Mouse (Mus musculus): ENCODE measurements around the gene Dip2b. TPM values are rescaled to one million over a fixed set of nuclear protein-coding genes. Genes with fewer than 3 reads are reported as not detected.
A peak's percentile ranks its signal among the peaks of the same experiment; 100 is the strongest.

Dip2b gene
- polyA plus RNA-seq, 1 experiment from 2014 or later, result 22.3 TPM

DNA sequence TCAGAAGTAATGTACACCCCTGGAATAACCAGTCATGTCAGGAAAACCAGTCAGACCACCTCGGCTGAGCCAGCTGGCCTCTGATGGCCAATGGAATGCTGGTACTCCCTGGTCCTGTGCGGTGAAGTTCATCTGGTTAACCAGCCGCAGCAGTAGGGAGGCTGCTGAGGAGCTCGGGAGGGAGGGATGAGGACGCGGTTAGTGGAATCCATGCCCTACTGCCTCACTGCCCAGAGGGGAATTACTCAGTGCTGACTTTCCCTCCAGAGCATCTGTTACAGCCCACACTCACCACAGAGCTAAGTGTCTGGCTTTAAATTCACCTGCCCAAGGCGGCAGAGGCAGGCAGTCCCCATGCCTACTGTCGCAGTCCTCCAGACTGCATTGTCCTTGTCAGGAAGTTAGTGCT lies 51.2 kb downstream of the Dip2b start:
- Histone ChIP-seq H3K9ac (ENCODE audit: low read length) (no peak overlapping the region), H3K4me2 (no peak overlapping the region), H3K27me3 (ENCODE audit: control insufficient read depth, insufficient read depth, low read length) (no peaks in the 10 kb centered on the region), H3K36me3 (ENCODE audit: control insufficient read depth, insufficient read depth, low read length) (no peaks in the 10 kb centered on the region), H3K27ac (ENCODE audit: low read depth, low read length) (no peak overlapping the region), H3K4me3 (ENCODE audit: low read depth, low read length) (no peak overlapping the region), H3K4me1 (ENCODE audit: control insufficient read depth, insufficient read depth, low read length) (peaks cover 10% of the 10 kb centered on the region), H3K9me3 (ENCODE audit: control insufficient read depth, low read length) (no peaks in the 10 kb centered on the region)
- WGBS, result 34% methylated on average over 8 of the region's 8 CpGs
- ATAC-seq (ENCODE audit: low FRiP score), result peak; percentile 46; the same call in 1 of the 2 replicates
- no peak for DNase-seq (ENCODE audit: low spot score, missing footprints)

DNA sequence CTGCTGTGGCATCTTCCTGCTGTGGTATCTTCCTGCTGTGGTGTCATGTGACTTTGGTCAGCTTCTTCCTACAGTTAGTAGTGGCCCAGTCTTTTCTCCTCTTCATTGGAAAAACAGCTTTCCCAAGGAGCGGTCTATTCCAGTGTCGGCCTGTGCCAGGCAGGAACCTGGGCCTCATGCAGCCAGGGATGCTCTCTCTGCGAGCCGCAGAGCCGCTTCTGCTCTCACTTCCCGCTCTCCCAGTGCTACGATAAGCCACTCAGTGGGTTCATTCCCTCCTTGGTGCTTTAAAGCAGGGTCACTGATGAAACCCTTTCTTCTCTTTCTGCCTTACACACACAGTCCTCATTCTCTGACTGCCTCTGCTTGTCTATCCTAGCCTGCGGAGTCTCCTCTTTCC lies 53.4 kb downstream of the Dip2b start:
- H3K27ac ChIP-seq (ENCODE audit: low read depth, low read length), result no peak overlapping the region
- 57% methylated on average over 8 of the region's 8 CpGs for WGBS
- no peak overlapping the region for H3K4me2 ChIP-seq
- no peaks in the 10 kb centered on the region for H3K9me3 ChIP-seq (ENCODE audit: control insufficient read depth, low read length)
- H3K36me3 ChIP-seq (ENCODE audit: control insufficient read depth, insufficient read depth, low read length), result no peaks in the 10 kb centered on the region
- no peak overlapping the region for H3K4me3 ChIP-seq (ENCODE audit: low read depth, low read length)
- H3K27me3 ChIP-seq (ENCODE audit: control insufficient read depth, insufficient read depth, low read length), result no peaks in the 10 kb centered on the region
- H3K9ac ChIP-seq (ENCODE audit: low read length), result no peak overlapping the region
- H3K4me1 ChIP-seq (ENCODE audit: control insufficient read depth, insufficient read depth, low read length), result peaks cover 10% of the 10 kb centered on the region
- DNase-seq (ENCODE audit: low spot score, missing footprints) (no peak), ATAC-seq (ENCODE audit: low FRiP score) (no peak)

DNA sequence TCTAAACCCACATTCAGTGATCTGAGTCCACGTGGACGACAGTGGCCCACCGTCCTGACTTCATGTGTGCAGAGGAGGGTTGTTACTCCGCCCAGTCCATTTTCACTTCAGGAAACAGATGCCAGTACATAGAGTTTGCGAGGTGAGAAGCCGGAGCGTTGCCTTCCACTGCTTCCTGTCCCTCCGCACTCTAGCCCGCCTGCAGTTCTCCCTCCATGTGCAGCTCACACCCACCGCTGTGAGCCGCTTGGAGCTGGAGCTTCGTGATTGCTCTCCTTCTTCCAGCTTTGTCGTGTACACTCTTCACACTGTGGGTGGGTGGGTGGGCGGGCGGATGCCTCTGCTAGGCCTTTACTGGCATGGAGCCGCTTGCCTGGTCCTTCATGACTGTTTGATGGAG lies 53.8 kb downstream of the Dip2b start:
- ATAC-seq (ENCODE audit: low FRiP score), result no peak
- Histone ChIP-seq H3K9me3 (ENCODE audit: control insufficient read depth, low read length) (no peaks in the 10 kb centered on the region), H3K9ac (ENCODE audit: low read length) (no peak overlapping the region), H3K4me1 (ENCODE audit: control insufficient read depth, insufficient read depth, low read length) (peaks cover 10% of the 10 kb centered on the region), H3K27me3 (ENCODE audit: control insufficient read depth, insufficient read depth, low read length) (no peaks in the 10 kb centered on the region), H3K4me2 (no peak overlapping the region), H3K4me3 (ENCODE audit: low read depth, low read length) (no peak overlapping the region), H3K27ac (ENCODE audit: low read depth, low read length) (no peak overlapping the region), H3K36me3 (ENCODE audit: control insufficient read depth, insufficient read depth, low read length) (no peaks in the 10 kb centered on the region)
- DNase-seq (ENCODE audit: low spot score, missing footprints), result no peak
- WGBS, result 62% methylated on average over 16 of the region's 16 CpGs

DNA sequence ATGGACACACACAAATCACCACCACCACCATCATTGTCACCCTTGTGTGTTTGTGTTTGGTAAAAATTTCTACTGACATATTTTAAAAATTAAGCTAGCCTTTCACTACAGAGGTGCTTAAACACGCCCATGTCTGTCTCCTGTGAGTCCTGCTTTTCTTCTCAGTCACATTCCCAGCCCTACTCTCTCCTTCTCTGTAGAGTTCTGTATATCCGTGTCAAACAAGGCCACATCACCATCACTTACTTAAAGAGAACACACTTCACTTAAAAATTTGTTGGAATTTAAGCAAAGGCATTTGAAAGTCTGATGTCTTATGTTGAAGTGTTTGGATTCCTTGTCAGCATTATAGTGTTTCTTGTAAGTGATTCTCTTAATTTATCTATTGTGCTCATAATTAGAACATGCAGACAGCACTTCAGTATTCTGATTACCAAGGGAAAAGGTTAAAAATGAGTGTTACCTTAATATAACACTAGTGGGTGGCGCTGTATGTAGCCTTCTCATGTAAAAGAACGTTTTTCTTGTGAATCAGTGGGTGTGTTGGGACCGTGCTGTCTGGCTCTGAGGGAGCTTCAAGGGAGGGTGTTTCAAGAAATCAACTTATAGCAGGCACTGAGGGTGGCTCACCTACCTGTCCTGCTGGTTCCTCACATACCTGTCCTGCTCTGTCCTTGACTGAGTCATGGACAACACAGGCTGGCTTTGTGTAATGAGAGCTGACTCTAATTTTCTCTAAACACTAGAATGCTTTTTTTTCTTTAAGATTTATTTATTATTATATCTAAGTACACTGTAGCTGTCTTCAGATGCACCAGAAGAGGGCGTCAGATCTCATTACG lies 58.3 kb downstream of the Dip2b start:
- no peak for ATAC-seq (ENCODE audit: low FRiP score)

DNA sequence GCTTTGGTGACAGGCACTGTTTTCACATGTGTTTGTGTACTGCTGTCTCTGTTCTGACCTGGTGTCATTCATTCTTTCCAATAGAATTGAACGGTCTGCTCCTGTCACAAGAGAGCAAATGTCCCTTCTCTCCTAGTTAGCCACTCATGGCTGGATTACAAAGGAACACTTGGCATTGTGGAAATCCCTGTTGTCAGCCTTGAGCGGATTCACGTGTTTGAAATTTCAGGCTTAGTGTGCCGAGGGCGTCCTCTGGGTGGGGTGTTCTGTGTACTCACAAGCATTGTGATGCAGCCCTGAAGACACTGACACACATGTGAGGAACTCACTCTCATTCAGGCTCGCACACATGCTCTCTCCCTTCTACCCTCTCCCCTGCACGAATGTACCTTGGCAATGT lies 61.9 kb downstream of the Dip2b start:
- DNase-seq (ENCODE audit: low spot score, missing footprints) (no peak), ATAC-seq (ENCODE audit: low FRiP score) (no peak)
- Histone ChIP-seq H3K4me2 (no peak overlapping the region), H3K27me3 (ENCODE audit: control insufficient read depth, insufficient read depth, low read length) (no peaks in the 10 kb centered on the region), H3K36me3 (ENCODE audit: control insufficient read depth, insufficient read depth, low read length) (no peaks in the 10 kb centered on the region), H3K9me3 (ENCODE audit: control insufficient read depth, low read length) (no peaks in the 10 kb centered on the region), H3K4me1 (ENCODE audit: control insufficient read depth, insufficient read depth, low read length) (no peaks in the 10 kb centered on the region), H3K27ac (ENCODE audit: low read depth, low read length) (no peak overlapping the region), H3K9ac (ENCODE audit: low read length) (no peak overlapping the region), H3K4me3 (ENCODE audit: low read depth, low read length) (no peak overlapping the region)
- 61% methylated on average over 7 of the region's 7 CpGs for WGBS

More for the DNA sequence above, 58.3 kb downstream of the Dip2b start:
- no peaks in the 10 kb centered on the region for H3K9me3 ChIP-seq (ENCODE audit: control insufficient read depth, low read length)
- no peak for DNase-seq (ENCODE audit: low spot score, missing footprints)
- peaks cover 9% of the 10 kb centered on the region; the same call in 1 of the 2 replicates for H3K4me1 ChIP-seq (ENCODE audit: control insufficient read depth, insufficient read depth, low read length)
- H3K4me2 ChIP-seq, result no peak overlapping the region
- H3K36me3 ChIP-seq (ENCODE audit: control insufficient read depth, insufficient read depth, low read length), result no peaks in the 10 kb centered on the region
- H3K9ac ChIP-seq (ENCODE audit: low read length), result no peak overlapping the region
- H3K4me3 ChIP-seq (ENCODE audit: low read depth, low read length), result no peak overlapping the region
- 90% methylated on average over 6 of the region's 7 CpGs for WGBS
- H3K27me3 ChIP-seq (ENCODE audit: control insufficient read depth, insufficient read depth, low read length), result no peaks in the 10 kb centered on the region
- no peak overlapping the region for H3K27ac ChIP-seq (ENCODE audit: low read depth, low read length)

DNA sequence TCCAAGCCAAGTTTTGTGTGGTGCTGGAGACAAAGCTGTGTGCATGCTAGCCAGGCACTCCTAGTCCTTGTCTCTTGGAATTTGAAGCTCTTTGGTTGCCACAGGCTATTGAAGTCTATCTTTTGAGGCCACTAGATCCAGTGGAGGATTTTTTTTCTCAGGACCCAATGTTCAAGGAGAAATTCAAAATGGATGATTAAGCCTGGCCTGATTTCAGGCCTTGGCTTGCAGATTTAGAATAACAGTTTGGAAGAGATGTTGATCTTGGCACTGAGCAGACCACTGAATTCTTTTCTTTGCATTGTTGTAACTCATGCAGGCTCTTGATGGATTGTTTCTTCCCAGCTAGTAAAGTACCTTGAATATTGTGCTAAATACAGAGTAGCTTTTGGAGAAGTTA lies 62.7 kb downstream of the Dip2b start:
- ATAC-seq (ENCODE audit: low FRiP score), result no peak
- no peak for DNase-seq (ENCODE audit: low spot score, missing footprints)
- H3K27me3 ChIP-seq (ENCODE audit: control insufficient read depth, insufficient read depth, low read length), result no peaks in the 10 kb centered on the region

DNA sequence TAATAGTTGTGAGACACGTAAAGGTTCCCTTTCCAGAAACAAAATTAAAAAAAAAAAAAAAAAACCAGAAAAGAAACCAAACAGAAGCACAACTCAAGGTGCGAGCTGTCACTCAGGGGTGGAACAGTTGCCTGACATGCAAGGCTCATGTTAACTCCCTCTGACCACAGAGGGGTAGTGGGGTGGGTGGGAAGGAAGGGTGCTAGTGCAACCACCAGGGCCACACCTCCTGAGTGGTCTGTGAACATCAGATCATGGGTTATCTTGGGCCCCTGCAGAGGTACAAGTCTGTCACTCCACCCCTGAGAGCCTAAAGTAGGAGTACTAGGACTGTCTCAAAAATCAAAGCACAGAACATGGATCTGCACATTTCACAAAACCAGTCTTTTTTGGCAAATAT lies 65.7 kb downstream of the Dip2b start:
- 93% methylated on average over 2 of the region's 2 CpGs for WGBS
- ATAC-seq (ENCODE audit: low FRiP score), result no peak
- Histone ChIP-seq H3K36me3 (ENCODE audit: control insufficient read depth, insufficient read depth, low read length) (no peaks in the 10 kb centered on the region), H3K4me2 (no peak overlapping the region), H3K4me3 (ENCODE audit: low read depth, low read length) (no peak overlapping the region), H3K9ac (ENCODE audit: low read length) (no peak overlapping the region), H3K27me3 (ENCODE audit: control insufficient read depth, insufficient read depth, low read length) (no peaks in the 10 kb centered on the region), H3K4me1 (ENCODE audit: control insufficient read depth, insufficient read depth, low read length) (no peaks in the 10 kb centered on the region), H3K9me3 (ENCODE audit: control insufficient read depth, low read length) (no peaks in the 10 kb centered on the region), H3K27ac (ENCODE audit: low read depth, low read length) (no peak overlapping the region)
- no peak for DNase-seq (ENCODE audit: low spot score, missing footprints)

More for the DNA sequence above, 62.7 kb downstream of the Dip2b start:
- Histone ChIP-seq H3K4me2 (no peak overlapping the region), H3K9me3 (ENCODE audit: control insufficient read depth, low read length) (no peaks in the 10 kb centered on the region), H3K9ac (ENCODE audit: low read length) (no peak overlapping the region), H3K36me3 (ENCODE audit: control insufficient read depth, insufficient read depth, low read length) (no peaks in the 10 kb centered on the region), H3K27ac (ENCODE audit: low read depth, low read length) (no peak overlapping the region), H3K4me3 (ENCODE audit: low read depth, low read length) (no peak overlapping the region), H3K4me1 (ENCODE audit: control insufficient read depth, insufficient read depth, low read length) (no peaks in the 10 kb centered on the region)

DNA sequence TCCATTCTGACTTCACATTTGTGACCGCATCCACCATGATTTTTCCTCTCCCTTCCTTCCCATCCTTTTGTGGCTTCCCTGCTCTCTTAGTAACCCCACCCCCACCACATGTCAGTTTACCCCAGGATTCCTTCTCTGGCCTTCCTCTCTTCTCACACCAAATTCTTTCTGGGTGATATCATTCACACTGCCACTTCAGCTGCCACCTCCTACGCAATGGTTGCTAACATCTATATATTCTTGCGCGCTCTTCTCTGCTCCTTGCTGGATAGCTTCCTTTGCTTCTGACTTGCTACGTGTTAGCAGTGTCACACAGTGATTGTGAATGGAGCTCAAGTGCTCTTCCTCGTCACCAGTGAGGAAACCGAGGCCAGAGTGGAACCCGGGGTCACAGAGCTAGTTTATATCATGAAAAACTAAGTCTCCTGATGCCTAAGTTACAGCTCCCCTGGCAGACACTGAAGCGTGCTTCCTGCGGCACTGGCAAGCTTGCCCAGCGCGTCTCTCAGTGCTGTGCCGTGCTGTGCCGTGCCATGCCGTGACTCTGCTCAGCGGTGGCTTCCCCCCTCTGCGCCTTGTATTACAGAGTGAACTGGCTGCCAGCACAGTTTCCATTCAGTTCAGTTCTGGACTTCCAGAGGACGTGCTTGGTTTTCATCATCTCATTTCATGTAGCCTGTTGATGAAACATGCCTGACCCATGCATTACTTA lies 69.8 kb downstream of the Dip2b start:
- Histone ChIP-seq H3K9me3 (ENCODE audit: control insufficient read depth, low read length) (no peaks in the 10 kb centered on the region), H3K4me2 (no peak overlapping the region), H3K4me3 (ENCODE audit: low read depth, low read length) (no peak overlapping the region), H3K27ac (ENCODE audit: low read depth, low read length) (no peak overlapping the region), H3K27me3 (ENCODE audit: control insufficient read depth, insufficient read depth, low read length) (no peaks in the 10 kb centered on the region), H3K9ac (ENCODE audit: low read length) (no peak overlapping the region), H3K4me1 (ENCODE audit: control insufficient read depth, insufficient read depth, low read length) (peaks cover 10% of the 10 kb centered on the region), H3K36me3 (ENCODE audit: control insufficient read depth, insufficient read depth, low read length) (no peaks in the 10 kb centered on the region)
- WGBS, result 96% methylated on average over 18 of the region's 18 CpGs
- ATAC-seq (ENCODE audit: low FRiP score), result no peak
- DNase-seq (ENCODE audit: low spot score, missing footprints), result peak; percentile 49

DNA sequence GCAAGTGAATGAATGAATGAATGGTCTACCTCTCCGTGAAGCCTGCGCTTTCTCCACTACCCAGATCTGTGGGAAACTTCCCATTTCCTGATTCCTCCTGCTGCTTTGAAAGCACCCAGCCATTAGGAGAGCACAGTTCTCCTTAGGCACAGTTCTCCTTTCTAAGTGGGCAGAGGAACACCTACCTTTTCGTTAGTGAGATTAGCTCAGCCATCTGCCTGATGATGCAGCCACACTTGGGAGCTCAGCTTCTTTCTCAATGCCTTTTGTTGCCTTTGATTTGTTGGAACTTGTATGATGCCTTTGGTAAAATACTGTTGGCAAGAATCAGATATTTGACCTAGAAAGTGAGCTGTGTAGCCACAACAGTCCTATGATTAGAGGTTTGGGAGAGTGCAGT lies 71.5 kb downstream of the Dip2b start:
- Histone ChIP-seq H3K4me1 (ENCODE audit: control insufficient read depth, insufficient read depth, low read length) (peaks cover 15% of the 10 kb centered on the region), H3K4me3 (ENCODE audit: low read depth, low read length) (no peak overlapping the region), H3K9ac (ENCODE audit: low read length) (no peak overlapping the region), H3K36me3 (ENCODE audit: control insufficient read depth, insufficient read depth, low read length) (no peaks in the 10 kb centered on the region), H3K9me3 (ENCODE audit: control insufficient read depth, low read length) (no peaks in the 10 kb centered on the region), H3K4me2 (no peak overlapping the region), H3K27me3 (ENCODE audit: control insufficient read depth, insufficient read depth, low read length) (no peaks in the 10 kb centered on the region), H3K27ac (ENCODE audit: low read depth, low read length) (no peak overlapping the region)
- ATAC-seq (ENCODE audit: low FRiP score), result no peak
- 93% methylated on average over 3 of the region's 3 CpGs for WGBS
- DNase-seq (ENCODE audit: low spot score, missing footprints), result peak; percentile 49

Measured in midbrain, embryonic 11.5 days (tissue).